Mouse (Mus musculus) brain, embryonic 14.5 days (tissue): ENCODE results near the gene Flnc.

ENCODE experiments used
- CTCF ChIP-seq: fragments of 200-500 bp; IDR thresholded peaks from 2 replicates; pipeline ENCODE4 v1.5.1; 2012; ENCODE audit warnings: inconsistent platforms, mild to moderate bottlenecking, moderate library complexity, borderline replicate concordance; ENCODE audit not compliant: insufficient read depth, insufficient read length; ENCODE audit errors: extremely low read depth
- POLR2A ChIP-seq: fragments of 200-500 bp; IDR thresholded peaks from 2 replicates; pipeline ENCODE4 v1.6.1; 2012; ENCODE audit warnings: mild to moderate bottlenecking, inconsistent platforms, borderline replicate concordance; ENCODE audit not compliant: poor library complexity, insufficient read depth, insufficient read length, severe bottlenecking; ENCODE audit errors: extremely low read depth

DNA sequence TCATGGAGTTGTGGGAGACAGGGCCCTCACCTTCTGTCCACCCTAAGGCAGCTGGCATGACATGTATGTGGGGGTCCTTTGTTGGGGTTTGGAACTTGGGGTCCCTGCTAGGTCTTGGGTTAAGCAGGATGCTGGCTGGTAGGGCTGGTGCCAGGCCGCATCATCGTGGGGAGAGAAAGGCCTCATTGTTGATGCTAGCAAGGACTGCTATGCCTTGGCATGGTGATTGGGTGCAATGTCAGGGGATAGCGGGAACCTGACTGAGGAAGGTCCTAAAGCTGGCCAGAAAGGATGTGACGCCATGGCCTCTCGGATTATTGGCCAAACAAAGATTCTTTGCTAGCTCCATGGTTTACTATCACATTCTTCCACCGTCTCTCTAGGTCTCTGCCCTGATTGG lies 6.7 kb downstream of the Flnc start:
- TF ChIP-seq CTCF (no peak), POLR2A (no peak)
